Mouse (Mus musculus) E14TG2a.4 (cell line): Measurements from ENCODE around the gene Tnfrsf21.

Experiments
- CTCF ChIP-seq: conservative IDR thresholded peaks from 2 replicates; pipeline ENCODE4 v1.5.1; 2014; ENCODE audit warnings: low read length
- NANOG ChIP-seq: IDR thresholded peaks from 2 replicates; pipeline ENCODE4 v1.6.1; 2014; ENCODE audit warnings: borderline replicate concordance, low read length, mixed read lengths
- POU5F1 ChIP-seq: IDR thresholded peaks from 2 replicates; pipeline ENCODE4 v1.6.1; 2014; ENCODE audit warnings: low read length, borderline replicate concordance

DNA sequence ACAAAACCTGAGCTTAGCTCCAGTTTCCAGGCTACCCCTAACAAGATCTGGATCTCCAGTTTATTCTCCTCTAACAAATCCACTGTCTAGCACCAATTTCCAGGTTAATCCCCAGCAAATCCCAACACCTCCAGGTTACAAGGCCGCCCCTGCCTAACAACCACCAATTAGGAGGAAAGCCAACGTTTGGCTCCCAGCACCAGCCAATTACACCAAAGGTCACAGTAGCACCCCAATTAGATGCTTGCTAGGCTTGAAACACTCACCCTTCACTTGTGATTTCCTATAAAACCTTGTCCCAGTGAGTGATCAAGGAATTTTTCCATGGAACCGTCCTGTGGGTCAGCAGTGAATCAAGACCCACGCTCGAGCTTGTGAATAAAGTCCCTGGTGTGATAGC lies 116.1 kb downstream of the Tnfrsf21 start:
- TF ChIP-seq CTCF (no peak), NANOG (no peak), POU5F1 (no peak)
